Mouse (Mus musculus): ENCODE data around the gene Card14.
"Not testable (repeated sequence)": the region's sequence is repeated elsewhere in the genome, so short reads cannot be mapped to it uniquely, and the experiment has no call there.

Card14 gene

DNA sequence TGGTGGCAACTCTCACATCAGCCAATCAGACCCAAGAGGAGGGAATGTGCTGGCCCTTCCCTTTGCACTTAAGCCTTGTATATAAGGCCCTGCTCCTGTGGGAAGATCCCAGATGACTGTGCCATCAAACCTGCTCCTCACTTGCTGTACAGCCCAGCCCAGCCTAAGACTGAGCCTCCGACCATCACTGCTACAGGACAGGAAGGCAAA is at the start of gene Card14:
Gene Card14, plus strand, starts transcription at position 111 of the 210 bp plus-strand sequence.
- in situ Hi-C loops (cut with MboI, MseI), result no loop called here

DNA sequence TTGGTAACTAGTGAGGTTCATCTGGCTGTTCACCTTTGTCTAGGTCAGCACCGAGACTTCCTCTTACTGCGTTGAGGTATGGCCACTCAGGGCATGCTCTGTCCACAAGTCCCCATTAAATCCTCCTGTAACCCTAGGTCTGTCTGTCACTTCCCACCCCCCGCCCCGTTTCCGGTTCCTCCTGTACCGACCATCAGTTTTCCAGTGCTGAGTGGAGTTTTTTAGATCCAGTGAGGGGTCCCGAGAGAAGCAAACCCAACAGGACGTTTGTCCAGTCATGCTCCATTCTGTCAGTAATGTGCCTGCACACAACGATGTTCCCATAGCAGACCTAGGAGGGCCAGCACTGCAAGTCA is 49.4 kb upstream of the Card14 start:
- in situ Hi-C loops (cut with MboI, MseI), result no loop called here

DNA sequence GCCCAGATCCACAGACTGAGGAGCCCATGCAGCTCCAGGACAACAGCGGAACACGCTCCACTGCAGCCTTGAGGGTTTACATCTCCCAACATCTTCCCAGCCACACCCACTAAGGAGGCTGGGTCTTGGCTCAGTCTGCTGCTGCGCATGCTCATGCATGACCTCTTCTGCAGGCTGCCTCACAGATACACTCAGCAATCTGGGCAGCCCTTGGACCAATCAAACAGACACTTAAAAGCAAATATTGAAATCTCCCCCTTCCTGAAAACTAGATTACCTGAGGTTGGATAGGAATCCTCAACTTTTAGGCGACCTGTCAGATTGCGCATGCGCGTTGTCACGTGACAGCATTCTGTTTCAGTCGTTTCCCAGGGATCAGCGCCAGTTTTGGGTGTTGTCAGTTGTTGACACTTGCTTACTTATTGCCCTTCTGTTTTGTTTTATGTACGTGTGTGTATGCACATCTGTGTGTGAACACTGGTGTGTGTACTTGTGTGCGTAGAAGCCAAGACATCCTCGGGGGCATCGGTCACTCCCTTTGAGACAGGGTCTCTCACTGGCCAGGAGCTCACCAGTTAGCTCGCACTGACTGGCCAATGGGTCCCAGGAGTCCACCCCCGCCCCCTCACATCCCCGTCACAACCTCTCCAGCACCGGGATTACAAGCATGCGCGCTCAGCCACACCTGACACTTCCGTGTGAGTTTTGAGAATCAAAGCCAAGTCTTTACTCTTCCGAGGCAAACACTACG is 48.8 kb upstream of the Card14 start:
- in situ Hi-C loops (cut with MboI, MseI), result no loop called here

DNA sequence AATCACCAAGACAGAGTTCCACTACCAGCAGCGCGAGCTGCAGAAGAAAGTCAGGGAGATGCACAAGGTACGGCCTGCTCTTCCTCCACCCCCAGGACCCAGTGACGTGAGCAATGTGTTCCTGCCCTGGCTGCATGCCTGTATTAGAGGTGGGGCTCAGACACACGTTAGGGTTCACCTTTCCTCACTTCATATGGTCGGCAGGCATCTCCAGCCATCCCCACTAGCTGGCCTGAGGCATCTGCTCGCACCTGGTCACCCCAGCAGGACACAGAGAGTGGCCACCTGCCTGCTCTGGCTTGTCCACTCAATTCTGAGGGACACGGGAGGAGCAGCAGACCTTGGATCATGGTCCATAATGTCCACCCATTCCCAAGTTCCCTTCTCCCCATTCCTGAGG is 47.6 kb upstream of the Card14 start:
- in situ Hi-C loops (cut with MboI, MseI), result no loop called here

DNA sequence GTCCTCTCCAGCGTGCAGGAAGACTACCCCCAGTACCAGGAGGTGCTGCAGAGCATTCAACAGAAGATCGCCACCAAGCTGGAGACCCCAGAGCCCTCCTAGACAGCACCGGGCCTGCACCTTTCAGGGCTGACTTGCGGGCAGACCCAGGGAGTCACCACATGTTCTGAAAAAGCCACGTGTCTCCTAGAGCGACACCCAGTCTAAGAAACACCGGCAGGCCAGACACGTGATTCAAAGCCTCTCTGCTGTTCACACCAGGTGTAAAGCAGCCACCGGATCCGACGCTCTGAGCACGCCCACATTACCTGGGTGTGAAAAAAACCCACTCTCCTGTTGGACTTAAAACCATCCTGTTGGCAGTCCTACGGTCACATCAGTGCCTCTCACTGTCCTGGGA is 43.2 kb upstream of the Card14 start:
- in situ Hi-C loops (cut with MboI, MseI), result no loop called here

DNA sequence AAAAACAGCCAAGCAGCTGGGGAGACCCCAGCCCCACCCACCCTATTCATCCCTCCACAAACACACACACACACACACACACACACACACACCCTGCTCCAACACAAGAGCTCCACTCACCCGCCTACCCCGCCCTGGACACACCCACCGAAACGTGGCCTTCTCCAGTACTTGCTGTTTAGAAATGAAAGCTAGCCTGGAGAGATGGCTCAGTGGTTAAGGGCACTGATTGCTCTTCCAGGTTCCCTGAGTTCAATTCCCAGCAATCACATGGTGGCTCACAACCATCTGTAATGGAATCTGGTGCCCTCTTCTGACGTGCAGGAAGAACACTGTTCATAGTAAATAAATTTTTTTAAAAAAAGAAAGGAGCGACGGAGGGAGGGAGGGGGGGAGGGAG is 41.8 kb upstream of the Card14 start:
- in situ Hi-C loops (cut with MboI, MseI), result no loop called here

DNA sequence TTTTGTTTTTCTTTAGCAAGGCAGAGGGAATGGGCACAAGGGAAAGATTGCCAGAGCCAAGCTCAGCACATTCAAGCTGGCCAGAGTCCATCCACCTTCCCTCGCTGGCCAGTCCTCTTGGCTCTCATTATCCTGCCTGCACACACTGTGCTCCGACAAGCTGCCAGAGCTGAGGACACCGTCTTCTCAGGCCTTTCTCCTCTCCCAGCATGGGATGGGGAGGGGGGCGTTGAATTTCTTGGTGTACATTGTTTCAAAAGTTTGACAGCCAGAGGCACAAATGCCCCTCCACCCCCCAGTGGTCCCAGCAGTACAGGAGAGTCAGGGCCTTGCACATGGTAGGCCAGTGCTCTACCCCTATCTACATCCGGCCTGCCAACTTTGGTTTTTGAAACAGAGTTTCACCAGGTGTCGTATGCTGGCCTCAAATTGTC is 40.3 kb upstream of the Card14 start:
- in situ Hi-C loops (cut with MboI, MseI), result no loop called here

DNA sequence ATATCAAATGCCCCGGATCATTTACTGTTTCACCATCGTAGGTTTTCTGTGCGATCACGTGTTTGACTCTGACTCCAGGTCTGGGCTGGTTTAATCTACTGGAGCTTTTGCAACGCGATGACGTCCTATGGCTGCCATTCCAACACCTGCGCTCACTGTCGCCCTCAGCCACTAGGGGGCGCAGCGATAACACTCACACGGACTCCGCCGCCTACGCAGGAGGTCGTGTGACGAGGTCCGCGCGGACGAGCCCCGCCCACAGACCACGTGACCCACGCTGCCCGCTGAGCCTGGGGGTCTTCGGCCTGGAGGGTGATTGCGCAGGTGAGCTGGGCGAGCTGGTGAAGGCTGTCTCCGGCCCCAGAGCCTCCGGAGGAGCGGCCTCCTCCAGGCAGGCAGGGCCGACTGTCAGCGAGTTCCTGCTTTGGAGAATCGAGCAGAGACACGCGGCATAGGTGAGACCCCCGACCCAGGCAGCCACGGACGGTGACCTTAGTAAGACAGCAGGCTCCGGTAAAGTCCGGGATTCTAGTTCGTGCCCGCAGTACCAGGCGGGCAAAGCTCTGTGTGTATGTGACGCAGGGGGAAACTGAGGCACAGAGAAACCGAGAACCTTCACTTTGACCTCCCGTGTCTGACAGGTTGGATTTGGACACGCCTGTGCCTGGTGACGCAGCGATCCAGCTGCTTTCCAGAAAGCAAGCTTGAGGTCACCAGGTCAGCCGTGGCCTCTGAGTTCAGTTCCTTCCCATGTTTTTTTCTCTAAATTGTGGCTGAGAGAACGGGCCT is 39.6 kb upstream of the Card14 start, which contains the start of gene Gaa:
Gene Gaa, plus strand, starts transcription at position 120 of the 789 bp plus-strand sequence.
- in situ Hi-C loops (cut with MboI, MseI), result no loop called here

DNA sequence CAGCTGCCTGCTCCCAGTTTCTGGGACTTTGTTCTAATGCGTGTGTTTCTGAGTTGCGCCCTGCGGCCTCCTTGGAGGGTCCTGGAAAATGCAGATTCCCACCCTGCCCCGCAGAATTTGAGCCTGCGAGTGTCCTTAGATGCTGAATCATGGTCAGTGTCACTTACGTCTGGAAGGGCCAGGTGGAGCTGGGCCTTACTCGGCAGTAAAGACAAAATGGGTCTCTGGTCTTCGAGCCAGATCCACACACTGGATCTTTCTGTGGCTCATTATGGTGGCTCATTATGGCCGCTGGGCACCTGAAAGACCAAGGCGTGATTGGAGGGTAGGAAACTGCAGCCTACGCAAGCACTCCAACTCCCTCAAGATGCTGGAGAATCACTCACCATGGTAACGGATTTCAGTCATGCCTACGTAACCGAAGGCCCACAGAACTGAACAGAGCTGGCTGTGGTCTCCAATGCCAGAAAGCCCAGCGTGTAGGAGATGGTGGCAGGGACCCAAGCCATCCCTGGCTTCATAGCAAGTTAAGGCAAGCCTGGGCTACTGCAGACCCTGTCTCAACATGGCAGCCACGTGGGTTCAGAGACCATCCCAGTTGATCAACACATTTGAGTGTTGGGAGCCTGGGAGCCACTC is 38.9 kb upstream of the Card14 start:
- in situ Hi-C loops (cut with MboI, MseI), result no loop called here

DNA sequence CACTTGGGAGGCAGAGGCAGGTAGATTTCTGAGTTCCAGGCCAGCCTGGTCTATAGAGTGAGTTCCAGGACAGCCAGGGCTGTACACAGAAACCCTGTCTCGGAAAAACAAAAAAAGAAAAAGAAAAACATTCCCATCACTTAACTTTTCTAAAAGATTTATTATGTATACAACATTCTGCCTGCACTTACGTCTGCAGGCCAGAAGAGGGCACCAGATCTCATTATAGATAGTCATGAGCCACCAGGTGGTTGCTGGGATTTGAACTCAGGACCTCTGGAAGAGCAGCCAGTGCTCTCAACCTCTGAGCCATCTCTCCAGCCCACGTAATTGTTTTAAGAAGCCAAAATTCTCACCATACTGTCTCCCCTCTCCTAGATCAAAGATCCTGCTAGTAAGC is 35.1 kb upstream of the Card14 start:
- in situ Hi-C loops (cut with MboI, MseI), result not testable (repeated sequence)

DNA sequence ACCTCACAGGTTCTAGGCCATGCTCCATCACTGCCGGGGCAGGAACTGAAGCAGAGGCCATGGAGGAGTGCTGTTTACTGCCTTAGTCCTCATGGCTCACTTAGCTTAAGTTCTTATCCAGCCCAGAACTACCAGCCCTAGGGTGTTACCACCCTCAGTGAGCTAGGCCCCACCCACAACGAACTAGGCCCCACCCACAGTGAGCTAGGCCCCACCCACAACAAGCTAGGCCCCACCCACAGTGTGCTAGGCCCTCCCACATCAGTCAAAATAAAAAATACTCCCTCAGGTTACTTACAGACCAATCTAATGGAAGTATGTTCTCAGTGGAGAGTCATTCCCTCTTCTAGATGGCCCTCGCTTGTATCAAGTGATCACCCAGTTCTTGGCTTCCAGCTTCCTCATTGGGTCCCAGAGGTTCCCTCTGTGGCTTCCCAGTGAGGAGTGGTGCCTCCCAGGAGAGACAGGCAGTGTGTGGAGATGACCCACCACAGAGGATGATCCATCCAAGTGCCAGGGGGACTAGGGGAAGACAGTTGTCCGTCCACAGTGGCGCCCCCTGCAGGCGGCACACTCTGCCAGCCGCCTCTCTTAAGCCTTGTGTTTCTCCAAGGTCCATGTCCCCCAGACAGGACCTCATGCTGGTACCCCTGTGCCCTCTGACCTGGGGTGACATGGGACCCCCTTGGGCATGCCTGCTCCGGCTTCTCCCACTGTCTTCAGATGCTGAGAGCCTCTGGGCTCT is 34.2 kb upstream of the Card14 start:
- in situ Hi-C loops (cut with MboI, MseI), result no loop called here

DNA sequence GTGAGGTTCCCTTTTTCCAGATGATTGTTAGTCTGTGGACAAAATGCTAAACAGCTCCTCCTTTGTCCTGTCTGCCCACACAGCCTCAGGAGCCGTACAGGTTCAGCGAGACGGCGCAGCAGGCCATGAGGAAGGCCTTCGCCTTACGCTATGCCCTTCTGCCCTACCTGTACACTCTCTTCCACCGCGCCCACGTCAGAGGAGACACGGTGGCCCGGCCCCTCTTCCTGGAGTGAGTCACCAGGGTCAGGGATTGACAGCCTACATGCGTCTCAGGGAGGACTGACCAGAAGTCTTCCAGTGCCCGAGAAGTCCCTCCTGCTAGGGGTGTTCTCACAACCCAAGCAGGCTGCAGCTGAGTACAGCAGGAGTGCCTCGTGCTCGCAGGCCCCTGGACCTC is 26.5 kb upstream of the Card14 start:
- in situ Hi-C loops (cut with MboI, MseI), result no loop called here

DNA sequence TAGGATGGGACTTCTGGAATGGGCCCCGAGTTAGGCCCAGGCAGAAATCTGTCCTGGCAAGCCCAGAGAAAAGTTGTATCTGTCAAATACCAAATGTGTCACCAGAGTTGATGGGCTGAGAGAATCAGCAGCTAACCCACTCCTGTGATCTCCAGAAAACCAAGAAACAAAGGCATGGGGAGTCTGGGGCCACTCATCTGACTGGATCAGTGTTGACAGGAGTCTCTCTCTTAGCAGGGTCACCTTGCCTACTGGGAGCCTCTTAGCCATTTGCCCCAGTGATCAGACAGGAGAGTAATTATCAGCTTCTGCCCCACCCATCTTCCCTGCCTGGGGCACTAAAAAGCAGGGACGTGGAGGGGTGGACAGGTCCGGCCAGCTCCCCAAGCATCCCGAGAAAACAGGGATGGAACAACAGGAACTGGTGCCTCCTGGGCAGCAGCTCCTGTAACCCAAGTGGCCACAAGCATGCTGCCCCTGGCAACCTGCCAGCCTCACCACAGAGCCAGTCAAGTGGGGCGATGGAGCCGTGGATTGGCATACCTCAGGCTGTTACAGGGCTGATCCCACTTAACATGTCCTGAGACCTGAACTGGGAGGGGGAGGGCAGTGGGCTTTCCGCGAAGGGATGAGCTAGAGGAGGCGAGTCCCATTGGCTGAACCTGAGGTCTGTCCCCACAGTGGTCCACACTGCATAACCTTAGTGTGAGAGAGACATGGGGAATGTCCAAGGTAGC is 21.6 kb upstream of the Card14 start:
- in situ Hi-C loops (cut with MboI, MseI), result no loop called here

DNA sequence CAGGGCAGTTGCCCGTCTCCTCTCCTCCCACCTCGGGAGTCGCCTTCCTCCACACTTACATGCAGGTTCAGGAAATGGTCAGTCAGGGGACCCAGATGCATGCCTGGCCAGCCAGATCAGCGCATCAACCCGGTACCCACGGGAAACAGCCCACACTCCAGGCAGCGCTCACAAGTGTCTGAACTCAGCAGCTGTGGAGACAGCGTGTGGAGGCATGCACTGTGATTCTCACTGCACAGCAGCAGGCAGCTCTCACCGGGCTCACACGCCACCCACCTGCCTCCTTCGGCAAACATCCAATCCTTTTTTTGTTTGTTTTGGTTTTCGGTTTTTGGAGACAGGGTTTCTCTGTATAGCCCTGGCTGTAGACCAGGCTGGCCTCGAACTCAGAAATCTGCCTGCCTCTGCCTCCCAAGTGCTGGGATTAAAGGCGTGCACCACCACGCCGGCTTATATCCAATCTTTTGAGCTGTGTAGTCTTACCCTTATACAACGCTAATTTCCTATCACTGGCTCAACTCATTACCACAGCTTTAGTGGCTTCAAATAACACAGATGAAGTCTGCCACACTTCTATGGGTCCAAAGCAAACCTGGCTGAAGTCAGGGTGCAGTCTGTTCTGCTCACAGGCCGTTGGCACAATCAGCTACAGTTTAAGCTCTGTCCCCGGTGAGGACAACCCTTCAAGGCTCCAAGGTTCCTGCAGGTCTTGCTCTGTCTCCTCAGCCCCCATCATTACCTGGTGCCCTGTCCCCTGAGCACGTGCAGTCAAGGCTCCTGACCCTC is 20.2 kb upstream of the Card14 start:
- in situ Hi-C loops (cut with MboI, MseI), result no loop called here

DNA sequence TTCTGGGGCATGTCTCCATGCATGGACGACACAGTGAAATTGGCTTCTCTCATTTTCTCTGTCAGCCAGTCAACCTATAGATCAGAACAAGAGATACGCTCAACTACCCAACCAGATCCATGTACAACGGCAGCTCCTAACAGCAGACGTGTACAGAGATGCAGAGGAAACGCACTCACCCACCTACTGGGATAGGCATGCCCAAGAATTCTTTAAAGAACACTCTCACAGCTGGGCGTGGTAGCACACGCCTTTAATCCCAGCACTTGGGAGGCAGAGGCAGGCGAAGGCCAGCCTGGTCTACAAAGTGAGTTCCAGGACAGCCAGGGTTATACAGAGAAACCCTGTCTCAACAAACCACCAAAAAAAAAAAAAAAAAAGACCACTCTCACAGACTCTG is 14.7 kb upstream of the Card14 start:
- in situ Hi-C loops (cut with MboI, MseI), result not testable (repeated sequence)

DNA sequence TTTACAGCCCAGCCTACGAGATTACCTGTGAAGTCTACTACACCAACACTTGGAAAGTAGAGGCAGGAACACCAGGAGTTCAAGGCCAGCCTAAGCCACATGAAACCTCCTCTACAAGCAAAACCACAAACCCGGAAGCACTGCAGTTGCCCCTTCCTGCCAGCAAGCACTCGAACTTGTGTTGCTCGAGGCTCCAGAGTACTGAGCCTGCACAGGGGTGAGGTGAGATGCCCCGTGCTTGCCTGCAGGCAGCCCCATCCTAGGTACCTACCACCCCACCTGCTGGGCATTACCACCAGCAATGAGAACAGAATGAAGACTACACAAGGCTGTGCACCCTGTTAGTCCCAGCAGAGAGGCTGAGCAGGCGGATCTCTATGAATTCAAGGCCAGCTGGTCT is 9.6 kb upstream of the Card14 start:
- in situ Hi-C loops (cut with MboI, MseI), result no loop called here

DNA sequence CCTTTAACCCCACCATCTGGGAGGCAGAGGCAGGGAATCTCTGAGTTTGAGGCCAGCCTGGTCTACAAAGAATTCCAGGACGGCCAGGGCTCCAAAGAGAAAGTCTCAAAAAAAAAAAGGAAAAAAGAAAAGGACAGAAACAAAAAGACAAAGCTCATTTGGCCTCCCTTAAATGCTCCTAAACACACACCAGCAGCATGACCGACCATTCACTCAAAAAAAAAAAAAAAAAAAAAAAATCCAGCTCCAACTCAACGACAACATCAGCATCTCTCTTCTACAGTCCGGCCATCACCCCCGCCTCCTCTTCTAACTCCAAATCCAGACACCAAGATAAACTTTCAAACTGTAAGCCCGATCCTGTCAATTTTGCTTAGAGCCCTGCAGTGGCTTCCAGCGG is 8.7 kb upstream of the Card14 start:
- in situ Hi-C loops (cut with MboI, MseI), result no loop called here

DNA sequence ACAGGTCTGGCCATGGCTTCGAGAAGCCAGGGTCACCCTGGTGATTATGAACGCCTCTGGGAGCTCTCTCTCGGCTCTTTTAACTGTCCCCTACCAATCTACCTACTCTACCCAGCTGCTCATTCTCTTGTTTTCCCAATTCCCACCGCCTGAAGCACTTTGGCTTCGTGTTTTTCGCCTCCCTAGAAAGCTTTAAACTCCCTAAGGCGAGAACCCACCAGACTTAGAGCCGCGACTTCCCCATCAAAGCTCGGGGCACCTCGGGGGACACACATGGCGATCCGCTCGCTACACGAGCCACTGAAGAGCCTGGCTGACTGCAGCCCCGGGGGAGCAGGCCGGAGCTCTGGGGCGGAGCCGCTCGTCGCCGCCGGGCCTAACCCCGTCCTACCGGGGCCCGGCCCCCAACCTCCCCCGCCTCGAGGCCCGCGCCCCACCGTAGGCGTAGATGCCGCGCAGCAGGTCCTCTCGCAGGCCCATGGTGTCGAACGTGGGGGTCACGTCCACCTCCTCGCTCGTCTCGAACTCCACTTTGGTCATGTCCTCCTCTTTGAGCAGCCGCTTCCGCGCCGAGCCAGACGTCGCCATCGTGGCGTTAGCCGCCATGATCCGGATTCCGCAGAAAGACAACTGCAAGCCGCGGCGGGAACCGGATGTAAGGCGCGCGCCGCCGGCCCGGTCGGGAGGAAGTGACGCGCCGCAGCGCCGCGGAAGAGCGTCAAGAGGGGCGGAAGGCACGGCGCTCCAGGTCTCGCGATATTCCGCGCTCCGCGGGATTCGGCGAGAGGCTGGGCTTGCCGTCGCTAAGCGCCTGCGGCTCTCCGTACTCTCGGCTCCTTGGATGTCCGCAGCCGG is 8.0 kb upstream of the Card14 start, which contains the start of gene Eif4a3:
Gene Eif4a3, minus strand, starts transcription at position 699 of the 855 bp plus-strand sequence.
- in situ Hi-C loops (cut with MboI, MseI), result no loop called here

DNA sequence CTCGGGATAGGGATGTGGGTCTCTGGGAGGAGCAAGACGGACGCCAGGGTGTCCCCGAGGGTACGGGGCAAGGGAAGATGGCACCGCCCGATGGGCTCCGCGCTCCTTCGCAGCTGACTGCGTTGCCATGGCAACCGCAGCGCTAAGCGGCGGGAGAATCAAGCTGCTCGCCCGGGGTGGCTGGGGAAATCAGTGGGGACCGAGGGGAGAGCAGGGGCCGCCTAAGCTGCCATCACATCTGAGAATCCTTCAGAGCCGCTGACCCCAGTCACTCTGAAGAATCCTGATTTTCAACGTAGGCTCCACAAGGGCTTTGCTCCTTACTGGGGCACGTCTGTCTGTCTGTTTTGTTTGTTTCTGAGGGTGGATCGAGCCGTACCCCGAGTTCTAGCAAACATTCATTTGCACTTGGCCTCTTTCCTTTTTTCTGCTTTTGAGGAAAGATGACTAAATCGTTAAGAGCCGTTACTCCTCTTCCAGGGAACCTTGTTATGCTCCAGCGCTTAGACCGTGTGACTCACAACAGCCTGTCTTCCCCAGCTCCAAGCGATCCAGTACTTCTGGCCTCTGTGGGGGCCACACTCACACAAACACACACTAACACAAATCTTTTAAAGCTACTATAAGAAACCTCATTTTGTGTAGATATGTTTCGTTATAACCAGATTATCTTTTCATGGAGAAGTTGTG is 7.2 kb upstream of the Card14 start:
- in situ Hi-C loops (cut with MboI, MseI), result no loop called here

Measured in T-helper 1 cell (primary cell).